In the genomic region with DNA sequence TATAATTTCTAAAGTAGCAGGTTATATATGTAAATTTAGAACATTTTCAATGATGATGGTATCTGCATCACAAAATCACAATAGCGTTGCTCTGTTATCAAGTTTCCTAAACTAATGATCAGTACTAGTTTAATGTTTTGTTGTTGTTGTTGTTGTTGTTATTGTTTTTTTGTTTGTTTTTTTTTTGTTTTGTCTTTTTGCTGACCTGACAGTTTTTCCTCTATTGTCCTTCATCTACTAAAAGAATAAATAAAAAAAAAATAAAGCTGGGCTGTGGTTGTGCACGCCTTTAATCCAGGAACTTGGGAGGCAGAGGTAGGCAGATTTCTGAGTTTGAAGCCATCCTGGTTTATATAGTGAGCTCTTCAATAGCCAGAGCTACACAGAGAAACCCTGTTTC, we compare ENCODE assay signal across 16 mouse cellular contexts.
"Had no signal": no experiment of that assay in that cellular context is flagged by ENCODE, and none has a peak within 500 bp of the region (broad histone marks: within the 10 kb centered on the region; RNA-seq: fewer than 3 reads in every experiment).

No protein-coding gene starts in this region.

- H3K4me2 ChIP-seq: neural tube, embryonic 13.5 days; neural tube, embryonic 15.5 days; stomach, embryonic 15.5 days had no signal

- H3K4me3 ChIP-seq: neural tube, embryonic 13.5 days; neural tube, embryonic 15.5 days; stomach, embryonic 15.5 days had no signal

- H3K27me3 ChIP-seq: neural tube, embryonic 13.5 days; neural tube, embryonic 15.5 days; stomach, embryonic 15.5 days had no signal

- H3K4me1 ChIP-seq: neural tube, embryonic 13.5 days; neural tube, embryonic 15.5 days; stomach, embryonic 15.5 days had no signal

- H3K36me3 ChIP-seq: neural tube, embryonic 13.5 days; neural tube, embryonic 15.5 days; stomach, embryonic 15.5 days had no signal

- H3K27ac ChIP-seq: neural tube, embryonic 13.5 days; neural tube, embryonic 15.5 days; stomach, embryonic 15.5 days; stomach, postnatal 0 days had no signal

- DNase-seq: retina, postnatal 1 day; right cerebral cortex, adult 18-20 months; right cerebral cortex, postnatal 14 days; right cerebral cortex, postnatal 25 days; right cerebral cortex, postnatal 4 days; spleen, adult 18-20 months; thymus, adult 18-20 months; thymus, adult 2 months; thymus, postnatal 14 days; thymus, postnatal 25 days; thymus, postnatal 36 days; thymus, postnatal 4 days had no signal

- H3K9me3 ChIP-seq: neural tube, embryonic 13.5 days; neural tube, embryonic 15.5 days; stomach, embryonic 15.5 days had no signal

- H3K9ac ChIP-seq: neural tube, embryonic 13.5 days; neural tube, embryonic 15.5 days; stomach, embryonic 15.5 days had no signal
